Mouse (Mus musculus) cortical plate, adult 2 months (tissue): ENCODE measurements around the gene Evc. TPM values are rescaled to one million over a fixed set of nuclear protein-coding genes. Genes with fewer than 3 reads are reported as not detected.

ENCODE experiments used
- H3K27ac ChIP-seq: fragments of 200-500 bp; 2 replicates; pipeline ENCODE4 v1.5.1; 2012; ENCODE audit warnings: low read length, control low read depth, inconsistent platforms; ENCODE audit not compliant: insufficient read depth
- H3K4me1 ChIP-seq: fragments of 200-500 bp; 2 replicates; pipeline ENCODE4 v1.6.1; 2011; ENCODE audit warnings: low read length; ENCODE audit not compliant: control insufficient read depth, insufficient read depth
- H3K4me3 ChIP-seq: fragments of 200-500 bp; 2 replicates; pipeline ENCODE4 v1.5.1; 2011; ENCODE audit warnings: mild to moderate bottlenecking, low read length, control low read depth; ENCODE audit not compliant: insufficient read depth
- CTCF ChIP-seq: fragments of 200-500 bp; IDR thresholded peaks from 2 replicates; pipeline ENCODE4 v1.5.1; 2011; ENCODE audit warnings: mild to moderate bottlenecking, control low read depth, low read length; ENCODE audit not compliant: insufficient read depth; ENCODE audit errors: extremely low read depth
- POLR2A ChIP-seq: fragments of 200-500 bp; IDR thresholded peaks from 2 replicates; pipeline ENCODE4 v1.6.1; 2011; ENCODE audit warnings: mild to moderate bottlenecking, low read length, control low read depth; ENCODE audit not compliant: insufficient read depth; ENCODE audit errors: extremely low read depth
- polyA plus RNA-seq: library from polyadenylated mRNA; depleted of rRNA; stranded (reverse); fragments of >200 nt; gene quantifications from 2 replicates; pipeline ENCODE4 v1.2.3, GENCODE M21; 2012

Evc gene
- polyA plus RNA-seq, 1 experiment = 15.5 TPM

- TF ChIP-seq CTCF (no peak), POLR2A (no peak)
Measured at GRCm38 (mm10) chr5:37312980-37313722, 23.5 kb downstream of the Evc start.

GRCm38 (mm10) chr5:37310026-37310425, 26.7 kb downstream of the Evc start:
- no peak overlapping the region for H3K27ac ChIP-seq
- no peaks in the 10 kb centered on the region for H3K4me1 ChIP-seq
- no peak overlapping the region for H3K4me3 ChIP-seq
- TF ChIP-seq POLR2A (no peak), CTCF (no peak)

More at GRCm38 (mm10) chr5:37312980-37313722, 23.5 kb downstream of the Evc start:
- no peak overlapping the region for H3K27ac ChIP-seq
- no peak overlapping the region for H3K4me3 ChIP-seq
- H3K4me1 ChIP-seq = no peaks in the 10 kb centered on the region

DNA sequence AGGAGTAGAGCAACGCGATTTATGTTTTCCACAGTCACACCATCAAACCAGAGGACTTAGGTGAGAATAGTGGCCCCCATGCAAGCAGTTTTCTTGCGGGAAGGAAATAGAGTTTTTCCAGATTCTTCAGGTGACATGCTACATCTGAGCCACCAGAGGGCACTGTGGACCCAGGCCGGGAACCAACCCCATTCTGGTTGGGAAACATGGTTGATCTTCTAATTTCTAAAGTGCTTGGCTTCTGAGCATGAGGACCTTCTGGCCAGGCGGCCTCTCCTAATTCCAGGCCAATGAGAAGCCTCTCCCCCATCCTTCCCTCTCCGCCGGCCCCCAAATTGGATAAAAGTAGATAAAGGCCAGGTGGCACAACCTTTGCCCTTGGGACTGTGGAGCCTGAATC, 38.3 kb downstream of the Evc start:
- no peak overlapping the region for H3K27ac ChIP-seq
- no peak overlapping the region for H3K4me3 ChIP-seq
- no peaks in the 10 kb centered on the region for H3K4me1 ChIP-seq
- no peak for TF ChIP-seq POLR2A
- TF ChIP-seq CTCF = peak; percentile 94

DNA sequence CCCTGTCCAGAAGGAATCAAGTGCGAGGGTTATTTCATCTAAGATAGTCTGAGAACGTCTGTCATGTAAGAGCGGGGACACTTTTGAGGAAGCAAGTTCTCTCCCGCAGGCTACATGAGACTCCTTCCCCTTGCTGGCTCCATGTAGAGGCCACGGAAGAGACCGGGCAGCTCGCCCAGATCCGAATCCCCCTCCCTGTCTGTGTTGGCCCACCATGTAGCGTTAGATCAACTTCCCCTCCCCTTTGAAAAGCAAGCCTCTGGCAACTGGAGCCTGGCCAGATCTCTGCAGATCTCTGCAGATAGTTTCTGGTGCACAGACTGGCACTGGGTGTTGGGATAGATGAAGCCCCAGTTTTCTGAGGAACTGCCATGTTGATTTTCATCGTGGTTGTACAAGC, 40.0 kb downstream of the Evc start:
- TF ChIP-seq POLR2A (no peak), CTCF (no peak)
- Histone ChIP-seq H3K4me3 (no peak overlapping the region), H3K4me1 (no peaks in the 10 kb centered on the region), H3K27ac (no peak overlapping the region)

- H3K4me1 ChIP-seq = no peaks in the 10 kb centered on the region
- no peak overlapping the region for H3K27ac ChIP-seq
- TF ChIP-seq CTCF (peak; percentile 58), POLR2A (no peak)
- H3K4me3 ChIP-seq = no peak overlapping the region
Measured at GRCm38 (mm10) chr5:37290983-37291382, 45.7 kb downstream of the Evc start.

DNA sequence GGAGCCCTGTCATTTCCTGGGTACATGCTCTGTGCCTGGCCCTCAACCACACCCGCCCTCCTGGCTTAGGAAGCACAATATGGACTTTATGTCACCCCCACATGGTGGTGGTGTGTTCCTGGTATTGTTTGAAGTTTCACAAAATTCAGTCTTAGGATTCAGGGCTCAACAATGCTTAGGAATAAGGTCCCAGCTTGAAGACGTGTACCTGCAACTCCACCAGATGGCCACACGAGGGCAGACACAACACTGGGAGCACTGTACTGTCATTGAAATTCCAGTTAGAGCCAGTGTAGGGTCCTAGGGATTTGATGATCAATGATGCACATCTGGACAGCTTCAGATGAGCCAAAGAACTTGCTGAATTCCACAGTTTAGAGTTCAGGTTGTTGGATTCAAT, 47.5 kb downstream of the Evc start:
- Histone ChIP-seq H3K4me3 (no peak overlapping the region), H3K27ac (no peak overlapping the region), H3K4me1 (no peaks in the 10 kb centered on the region)
- TF ChIP-seq CTCF (peak; percentile 88), POLR2A (no peak)

- Histone ChIP-seq H3K4me3 (no peak overlapping the region), H3K4me1 (no peaks in the 10 kb centered on the region), H3K27ac (no peak overlapping the region)
- peak; percentile 79 for TF ChIP-seq CTCF
- no peak for TF ChIP-seq POLR2A
Measured at GRCm38 (mm10) chr5:37288374-37288773, 48.3 kb downstream of the Evc start.

GRCm38 (mm10) chr5:37281021-37281420, 55.7 kb downstream of the Evc start:
- TF ChIP-seq CTCF (no peak), POLR2A (no peak)
- H3K4me1 ChIP-seq = peaks cover 2% of the 10 kb centered on the region; the same call in 1 of the 2 replicates
- H3K27ac ChIP-seq = no peak overlapping the region
- no peak overlapping the region for H3K4me3 ChIP-seq

DNA sequence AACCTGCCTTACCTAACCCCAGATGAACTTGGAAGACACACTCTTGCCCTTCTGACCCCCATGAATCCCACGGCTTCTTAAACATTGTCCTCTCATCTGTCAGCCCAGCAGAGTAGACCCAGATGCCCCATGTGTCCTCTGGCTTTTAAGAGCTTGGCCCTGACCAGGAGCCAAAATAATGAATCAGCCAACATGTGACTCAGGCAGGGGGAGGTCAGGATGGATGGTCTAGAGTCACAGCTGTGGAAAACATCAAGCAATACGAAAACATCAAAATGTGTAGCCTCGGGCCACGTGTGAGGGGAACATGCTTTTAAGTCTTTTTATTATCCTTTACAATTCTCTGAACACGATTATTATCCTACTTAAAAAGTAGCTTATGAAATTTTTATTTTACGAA, 72.9 kb downstream of the Evc start:
- TF ChIP-seq CTCF (no peak), POLR2A (no peak)
- H3K4me1 ChIP-seq = peaks cover 21% of the 10 kb centered on the region
- H3K27ac ChIP-seq = no peak overlapping the region
- H3K4me3 ChIP-seq = no peak overlapping the region

- no peak for TF ChIP-seq POLR2A
- H3K4me1 ChIP-seq = peaks cover 28% of the 10 kb centered on the region
Measured at GRCm38 (mm10) chr5:37261734-37262133, 75.0 kb downstream of the Evc start.

GRCm38 (mm10) chr5:37257243-37257642, 79.5 kb downstream of the Evc start:
- no peak for TF ChIP-seq POLR2A
- TF ChIP-seq CTCF = no peak
- no peak overlapping the region for H3K27ac ChIP-seq
- H3K4me1 ChIP-seq = peaks cover 44% of the 10 kb centered on the region
- no peak overlapping the region for H3K4me3 ChIP-seq

More at GRCm38 (mm10) chr5:37261734-37262133, 75.0 kb downstream of the Evc start:
- no peak overlapping the region for H3K4me3 ChIP-seq
- H3K27ac ChIP-seq = no peak overlapping the region; the same call in 1 of the 2 replicates
